Mouse (Mus musculus) hematopoietic multipotent progenitor cell, adult 10-12 weeks (in vitro differentiated cells): Measurements from ENCODE around the gene H2-D1. TPM values are rescaled to one million over a fixed set of nuclear protein-coding genes. Genes with fewer than 3 reads are reported as not detected.

Experiments
- polyA plus RNA-seq: library from polyadenylated mRNA; stranded (reverse); fragments of >175 nt; gene quantifications from 2 replicates; pipeline ENCODE4 v1.2.3, GENCODE M21; 2012; ENCODE audit warnings: low replicate concordance

Gene H2-D1
- 496 and 1,202 TPM in 2 replicates for polyA plus RNA-seq

GRCm38 (mm10) chr17:35262664-35263522, at the start of gene H2-D1:
Gene H2-D1, plus strand, starts transcription at chr17:35262730.

GRCm38 (mm10) chr17:35220156-35220952, 42.2 kb upstream of the H2-D1 start, which contains the start of gene Gm16181:
Gene Gm16181, plus strand, starts transcription at chr17:35220834.

GRCm38 (mm10) chr17:35233114-35233980, 29.2 kb upstream of the H2-D1 start, which contains the start of gene Atp6v1g2:
Gene Atp6v1g2, plus strand, starts transcription at chr17:35233660.

GRCm38 (mm10) chr17:35235614-35236389, 26.7 kb upstream of the H2-D1 start, which contains the start of gene Nfkbil1:
Gene Nfkbil1, minus strand, starts transcription at chr17:35235792.

GRCm38 (mm10) chr17:35241305-35242014, 21.1 kb upstream of the H2-D1 start, which contains the start of gene Ddx39b:
Gene Ddx39b, plus strand, starts transcription at chr17:35241746.

Other genes starting within 250 kb of the H2-D1 start
- gene Vwa7, start 246.2 kb upstream of the H2-D1 start, polyA plus RNA-seq, result 0.51 and 1.3 TPM in 2 replicates
- gene Sapcd1, start 234.7 kb upstream of the H2-D1 start, polyA plus RNA-seq, result 93.8 and 249 TPM in 2 replicates
- gene Msh5, start 216.0 kb upstream of the H2-D1 start, polyA plus RNA-seq, result 54.6 and 127 TPM in 2 replicates
- 161 and 172 TPM in 2 replicates for gene Clic1, start 212.8 kb upstream of the H2-D1 start, polyA plus RNA-seq
- gene Ddah2, start 203.7 kb upstream of the H2-D1 start, polyA plus RNA-seq, result 6.4 and 6.5 TPM in 2 replicates
- gene Ly6g6c, start 197.3 kb upstream of the H2-D1 start, polyA plus RNA-seq, result 0.17 TPM in 1 of 2 replicates, not detected in the other
- 0.16 and 0.42 TPM in 2 replicates for gene Mpig6b, start 196.5 kb upstream of the H2-D1 start, polyA plus RNA-seq
- gene Ly6g6e, start 185.8 kb upstream of the H2-D1 start, polyA plus RNA-seq, result not detected in 2 replicates
- gene Ly6g6d, start 184.7 kb upstream of the H2-D1 start, polyA plus RNA-seq, result not detected in 2 replicates
- gene Ly6g6f, start 177.1 kb upstream of the H2-D1 start, polyA plus RNA-seq, result not detected in 2 replicates
- gene Abhd16a, start 173.5 kb upstream of the H2-D1 start, polyA plus RNA-seq, result 115 and 170 TPM in 2 replicates
- not detected in 2 replicates for gene Ly6g5c, start 154.5 kb upstream of the H2-D1 start, polyA plus RNA-seq
- 0.24 and 0.66 TPM in 2 replicates for gene Ly6g5b, start 147.3 kb upstream of the H2-D1 start, polyA plus RNA-seq
- gene Gpank1, start 141.3 kb upstream of the H2-D1 start, polyA plus RNA-seq, result 76.2 and 161 TPM in 2 replicates
- 50.0 and 73.9 TPM in 2 replicates for gene Csnk2b, start 140.7 kb upstream of the H2-D1 start, polyA plus RNA-seq
- 21.2 and 21.9 TPM in 2 replicates for gene D17H6S53E, start 136.4 kb upstream of the H2-D1 start, polyA plus RNA-seq
- gene Apom, start 130.7 kb upstream of the H2-D1 start, polyA plus RNA-seq, result 0.18 and 0.28 TPM in 2 replicates
- 414 and 841 TPM in 2 replicates for gene Bag6, start 127.6 kb upstream of the H2-D1 start, polyA plus RNA-seq
- 1,121 and 1,280 TPM in 2 replicates for gene Prrc2a, start 97.8 kb upstream of the H2-D1 start, polyA plus RNA-seq
- gene Aif1, start 86.7 kb upstream of the H2-D1 start, polyA plus RNA-seq, result 7.8 and 19.1 TPM in 2 replicates
- 28.4 and 125 TPM in 2 replicates for gene Lst1, start 74.3 kb upstream of the H2-D1 start, polyA plus RNA-seq
- 883 and 1,534 TPM in 2 replicates for gene Ltb, start 68.3 kb upstream of the H2-D1 start, polyA plus RNA-seq
- 8.2 and 10.3 TPM in 2 replicates for gene Tnf, start 60.7 kb upstream of the H2-D1 start, polyA plus RNA-seq
- gene Lta, start 57.4 kb upstream of the H2-D1 start, polyA plus RNA-seq, result 20.2 and 29.6 TPM in 2 replicates
- not detected in 2 replicates for gene Gm16181, start 41.9 kb upstream of the H2-D1 start, polyA plus RNA-seq
- 2.8 and 6.8 TPM in 2 replicates for gene Atp6v1g2, start 29.1 kb upstream of the H2-D1 start, polyA plus RNA-seq
- gene Nfkbil1, start 26.9 kb upstream of the H2-D1 start, polyA plus RNA-seq, result 35.2 and 66.9 TPM in 2 replicates
- 174 and 194 TPM in 2 replicates for gene Ddx39b, start 21.0 kb upstream of the H2-D1 start, polyA plus RNA-seq
- 21.1 and 21.9 TPM in 2 replicates for gene H2-Q1, start 57.7 kb downstream of the H2-D1 start, polyA plus RNA-seq
- gene H2-Q2, start 79.5 kb downstream of the H2-D1 start, polyA plus RNA-seq, result 3.7 and 12.2 TPM in 2 replicates
- gene H2-Q4, start 116.9 kb downstream of the H2-D1 start, polyA plus RNA-seq, result 331 and 730 TPM in 2 replicates
- gene H2-Q6, start 162.1 kb downstream of the H2-D1 start, polyA plus RNA-seq, result 245 and 559 TPM in 2 replicates
- 90.4 and 146 TPM in 2 replicates for gene H2-Q7, start 176.4 kb downstream of the H2-D1 start, polyA plus RNA-seq
- gene H2-Q10, start 207.4 kb downstream of the H2-D1 start, polyA plus RNA-seq, result 8.2 and 27.0 TPM in 2 replicates
- not detected in 2 replicates for gene Pou5f1, start 243.3 kb downstream of the H2-D1 start, polyA plus RNA-seq